Mouse (Mus musculus) neutrophil, adult 59 days (primary cell): ENCODE results near the gene Gabra3. TPM values are rescaled to one million over a fixed set of nuclear protein-coding genes. Genes with fewer than 3 reads are reported as not detected.

Experiments used
- total RNA-seq, 2 experiments: library from RNA; stranded (reverse); gene quantifications; 1 replicate in 1 of 2; 2 replicates in 1 of 2; pipeline ENCODE4 v1.2.4; 2023

The Gabra3 gene
- not detected for total RNA-seq

DNA sequence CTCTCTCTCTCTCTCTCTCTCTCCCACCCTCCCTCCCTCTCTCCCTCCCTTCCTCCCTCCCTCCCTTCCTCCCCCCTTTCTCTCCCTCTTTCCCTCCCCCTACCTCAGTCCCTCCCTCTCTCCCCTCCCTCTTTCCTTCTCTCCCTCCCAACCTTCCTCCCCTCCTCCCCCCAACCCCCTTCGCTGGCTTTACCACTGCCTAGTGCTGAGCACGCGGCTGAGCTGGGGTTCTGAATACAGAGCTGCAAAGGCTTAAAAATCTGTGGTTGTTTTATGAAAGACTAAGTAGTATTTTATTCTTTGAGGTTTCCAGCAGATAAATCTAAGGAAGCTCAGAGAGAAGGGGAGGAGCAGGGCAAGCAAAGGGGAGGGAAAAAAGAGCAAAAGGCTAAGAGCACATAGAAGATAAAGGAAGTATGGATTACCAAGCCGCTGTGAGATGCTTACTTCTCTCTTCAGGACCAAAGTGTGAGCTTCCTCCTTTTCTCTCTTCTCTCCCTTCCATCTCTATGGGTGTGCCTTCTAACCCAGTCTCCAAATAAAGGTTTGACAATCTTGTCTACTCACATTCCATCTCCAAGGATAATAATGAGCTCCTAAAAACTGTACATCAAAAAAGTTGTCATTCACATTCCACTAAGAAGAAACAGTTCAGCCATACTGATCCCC lies at the start of gene Gabra3:
Gene Gabra3, minus strand, starts transcription at position 619 of the 669 bp plus-strand sequence.

DNA sequence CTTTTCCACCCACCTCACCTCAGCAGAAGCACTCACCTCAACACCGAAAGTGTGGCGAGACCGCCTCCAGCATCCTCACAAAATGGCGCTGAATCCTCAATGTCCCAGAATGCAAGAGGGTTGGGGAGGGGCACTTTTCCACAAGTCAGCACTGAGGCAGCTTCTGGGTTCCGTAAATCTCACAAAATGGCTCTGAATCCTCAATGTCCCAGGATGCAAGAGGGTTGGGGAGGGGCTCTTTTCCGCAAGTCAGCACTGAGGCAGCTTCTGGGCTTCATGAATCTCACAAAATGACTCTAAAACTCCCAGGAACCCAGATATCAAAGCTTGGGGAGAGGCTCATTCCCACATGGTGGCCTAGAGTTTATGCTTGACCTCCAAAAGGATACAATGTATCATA lies 269.9 kb downstream of the Gabra3 start, which contains the start of gene Magea10:
Gene Magea10, minus strand, starts transcription at position 101 of the 400 bp plus-strand sequence.

Other genes with a start within 250 kb of the Gabra3 start
- gene Gabrq, start 168.3 kb upstream of the Gabra3 start, total RNA-seq = not detected